Mouse (Mus musculus): ENCODE results near the gene Mtor.

DNA sequence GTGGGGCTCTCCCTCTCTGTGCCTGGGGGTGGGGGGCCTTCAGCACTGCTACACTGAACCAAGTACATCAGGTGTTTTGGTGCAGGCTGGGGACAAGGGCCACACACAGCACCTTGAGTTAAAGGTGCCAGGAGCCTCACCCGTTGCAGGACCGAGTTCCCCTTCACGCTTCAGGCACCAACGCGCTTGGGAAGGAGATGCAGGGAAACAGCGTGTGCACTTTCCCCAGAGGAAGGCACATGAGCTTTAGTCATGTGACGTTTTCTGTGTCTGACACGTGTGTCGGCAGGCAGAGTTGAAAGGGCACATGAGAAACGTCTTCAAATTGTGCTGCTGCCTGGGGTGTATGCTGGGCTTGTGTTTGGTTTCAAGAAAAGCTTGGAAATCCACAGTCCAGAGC lies 20.0 kb downstream of the Mtor start:
- TF ChIP-seq EP300 (IDR thresholded peaks at IDR 0.05; ENCODE audit: low read depth): no peak
- TF ChIP-seq CTCF (IDR thresholded peaks at IDR 0.05; ENCODE audit: low read depth): no peak
